Mouse (Mus musculus): ENCODE measurements around the gene Gramd1b.

The Gramd1b gene

GRCm38 (mm10) chr9:40400171-40400570, 131.0 kb downstream of the Gramd1b start:
- no peak for DNase-seq (ENCODE audit: low spot score in 2 of 2)

GRCm38 (mm10) chr9:40399359-40399932, 131.7 kb downstream of the Gramd1b start:
- DNase-seq (ENCODE audit: low spot score in 2 of 2) = no peak

GRCm38 (mm10) chr9:40397471-40398245, 133.5 kb downstream of the Gramd1b start:
- DNase-seq (ENCODE audit: low spot score in 2 of 2) = no peak

GRCm38 (mm10) chr9:40397036-40397435, 134.1 kb downstream of the Gramd1b start:
- DNase-seq (ENCODE audit: low spot score in 2 of 2) = peak; percentile 70 to 82

- DNase-seq (ENCODE audit: low spot score in 2 of 2) = no peak
These were observed 135.0 kb downstream of the Gramd1b start for GRCm38 (mm10) chr9:40396171-40396570.

- DNase-seq (ENCODE audit: low spot score in 2 of 2) = peak; percentile 79 to 84
These were observed 139.1 kb downstream of the Gramd1b start for GRCm38 (mm10) chr9:40391852-40392695.

- DNase-seq (ENCODE audit: low spot score in 2 of 2) = no peak
These were observed 139.8 kb downstream of the Gramd1b start for GRCm38 (mm10) chr9:40391359-40391758.

- peak in 1 of 2 experiments; percentile 54 for DNase-seq (ENCODE audit: low spot score in 2 of 2)
These were observed 140.3 kb downstream of the Gramd1b start for GRCm38 (mm10) chr9:40390904-40391303.

- no peak for DNase-seq (ENCODE audit: low spot score in 2 of 2)
These were observed 140.8 kb downstream of the Gramd1b start for GRCm38 (mm10) chr9:40390396-40390760.

- DNase-seq (ENCODE audit: low spot score in 2 of 2) = no peak
These were observed 141.4 kb downstream of the Gramd1b start for GRCm38 (mm10) chr9:40389669-40390395.

- no peak for DNase-seq (ENCODE audit: low spot score in 2 of 2)
These were observed 142.0 kb downstream of the Gramd1b start for GRCm38 (mm10) chr9:40389175-40389574.

- DNase-seq (ENCODE audit: low spot score in 2 of 2) = no peak
These were observed 146.4 kb downstream of the Gramd1b start for GRCm38 (mm10) chr9:40384781-40385180.

GRCm38 (mm10) chr9:40382508-40382907, 148.7 kb downstream of the Gramd1b start:
- DNase-seq (ENCODE audit: low spot score in 2 of 2) = no peak

GRCm38 (mm10) chr9:40381416-40382411, 149.5 kb downstream of the Gramd1b start:
- DNase-seq (ENCODE audit: low spot score in 2 of 2) = peak; percentile 57 to 62

GRCm38 (mm10) chr9:40376711-40377410, 154.3 kb downstream of the Gramd1b start:
- DNase-seq (ENCODE audit: low spot score in 2 of 2) = no peak

GRCm38 (mm10) chr9:40376139-40376541, 155.0 kb downstream of the Gramd1b start:
- peak; percentile 75 to 80 for DNase-seq (ENCODE audit: low spot score in 2 of 2)

- no peak for DNase-seq (ENCODE audit: low spot score in 2 of 2)
These were observed 155.7 kb downstream of the Gramd1b start for GRCm38 (mm10) chr9:40375518-40375917.

- no peak for DNase-seq (ENCODE audit: low spot score in 2 of 2)
These were observed 156.2 kb downstream of the Gramd1b start for GRCm38 (mm10) chr9:40374992-40375391.

- DNase-seq (ENCODE audit: low spot score in 2 of 2) = no peak
These were observed 156.6 kb downstream of the Gramd1b start for GRCm38 (mm10) chr9:40374533-40374971.

- DNase-seq (ENCODE audit: low spot score in 2 of 2) = no peak
These were observed 157.1 kb downstream of the Gramd1b start for GRCm38 (mm10) chr9:40374052-40374451.
